Mouse (Mus musculus): ENCODE results near the gene Gm266. TPM values are rescaled to one million over a fixed set of nuclear protein-coding genes. Genes with fewer than 3 reads are reported as not detected.
A peak's percentile ranks its signal among the peaks of the same experiment; 100 is the strongest.
"Not testable (repeated sequence)": the region's sequence is repeated elsewhere in the genome, so short reads cannot be mapped to it uniquely, and the experiment has no call there.

Gene Gm266
- polyA plus RNA-seq, 1 experiment from 2014 or later = 0.49 TPM

DNA sequence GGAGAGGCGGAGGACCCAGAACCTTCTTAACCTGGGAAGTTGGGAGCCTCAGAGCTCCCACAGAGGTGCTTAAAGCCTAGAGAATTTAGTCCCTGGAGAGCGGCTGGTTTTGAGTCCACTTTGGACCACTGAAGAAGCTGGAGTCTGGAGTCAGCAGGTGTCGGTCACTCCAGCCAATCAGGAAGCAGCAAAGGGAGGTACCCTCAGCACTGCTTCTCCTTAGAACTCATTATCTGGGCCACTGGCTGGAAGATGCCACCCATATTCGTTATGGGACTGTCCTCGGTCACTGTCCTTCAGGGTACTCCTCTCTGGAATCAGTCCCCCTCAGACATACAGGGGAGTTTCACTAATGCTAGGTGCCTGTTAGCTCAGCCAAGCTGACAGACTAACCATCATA, 30.3 kb upstream of the Gm266 start:
- Histone ChIP-seq H3K4me1 (ENCODE audit: insufficient read depth) (peaks cover 35% of the 10 kb centered on the region), H3K36me3 (replicated peaks; ENCODE audit: insufficient read depth, low read length) (no peaks in the 10 kb centered on the region), H3K4me2 (ENCODE audit: low read depth, low read length) (peak overlapping the region; percentile 33), H3K4me3 (ENCODE audit: low read depth, low read length) (no peak overlapping the region), H3K9ac (replicated peaks) (no peak overlapping the region), H3K27me3 (ENCODE audit: insufficient read depth, low read length) (no peaks in the 10 kb centered on the region), H3K27ac (ENCODE audit: low read depth) (peak overlapping the region; percentile 91), H3K9me3 (ENCODE audit: low read length) (0 out of 2 replicates have a peak, but pooled peaks cover 2% of the 10 kb centered on the region)
- DNase-seq (no peak), ATAC-seq (no peak)
- 90% methylated on average over 5 of the region's 5 CpGs for WGBS (ENCODE audit: insufficient replicate concordance)
- TF ChIP-seq CTCF (IDR thresholded peaks at IDR 0.05; ENCODE audit: low read depth) = no peak
- no peak for TF ChIP-seq EP300 (IDR thresholded peaks at IDR 0.05; ENCODE audit: low read depth)

DNA sequence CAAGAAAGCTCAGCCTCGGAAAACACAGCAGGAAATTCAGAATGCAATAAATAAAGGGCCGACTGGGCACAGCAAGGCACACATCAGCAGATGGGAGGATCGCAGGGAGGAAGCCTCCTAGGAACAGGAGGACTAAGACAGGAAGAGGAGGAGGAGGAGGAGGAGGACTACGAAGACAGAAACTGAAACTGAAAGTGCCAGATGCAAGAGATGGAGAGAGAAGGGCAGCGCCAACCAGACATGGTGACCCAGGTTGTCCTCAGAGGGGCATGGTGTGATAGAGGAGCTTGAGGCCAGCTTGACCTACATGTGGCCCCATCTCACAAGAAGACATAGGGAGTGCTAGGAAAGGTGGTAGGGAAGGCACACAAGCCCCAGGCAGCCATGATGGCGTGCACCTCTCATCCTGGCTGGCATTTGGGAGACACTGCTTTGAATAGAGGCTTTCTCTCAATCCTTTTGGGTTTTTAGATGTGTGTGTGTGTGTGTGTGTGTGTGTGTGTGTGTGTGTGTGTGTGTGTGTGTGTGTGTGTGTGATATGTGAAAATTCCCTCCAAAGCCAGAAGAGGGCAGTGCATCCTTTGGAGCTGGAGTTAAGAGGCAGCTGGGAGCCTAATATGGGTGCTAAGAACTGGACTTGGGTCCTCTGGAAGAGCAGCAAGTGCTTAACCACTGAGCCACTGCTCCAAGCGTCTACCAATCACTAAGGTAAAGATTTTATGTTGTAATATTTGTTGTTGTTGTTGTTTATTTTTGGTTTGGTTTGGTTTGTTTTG, 29.4 kb upstream of the Gm266 start:
- peaks cover 35% of the 10 kb centered on the region for H3K4me1 ChIP-seq (ENCODE audit: insufficient read depth)
- peak overlapping the region; percentile 9; the same call in 1 of the 2 replicates for H3K27ac ChIP-seq (ENCODE audit: low read depth)

DNA sequence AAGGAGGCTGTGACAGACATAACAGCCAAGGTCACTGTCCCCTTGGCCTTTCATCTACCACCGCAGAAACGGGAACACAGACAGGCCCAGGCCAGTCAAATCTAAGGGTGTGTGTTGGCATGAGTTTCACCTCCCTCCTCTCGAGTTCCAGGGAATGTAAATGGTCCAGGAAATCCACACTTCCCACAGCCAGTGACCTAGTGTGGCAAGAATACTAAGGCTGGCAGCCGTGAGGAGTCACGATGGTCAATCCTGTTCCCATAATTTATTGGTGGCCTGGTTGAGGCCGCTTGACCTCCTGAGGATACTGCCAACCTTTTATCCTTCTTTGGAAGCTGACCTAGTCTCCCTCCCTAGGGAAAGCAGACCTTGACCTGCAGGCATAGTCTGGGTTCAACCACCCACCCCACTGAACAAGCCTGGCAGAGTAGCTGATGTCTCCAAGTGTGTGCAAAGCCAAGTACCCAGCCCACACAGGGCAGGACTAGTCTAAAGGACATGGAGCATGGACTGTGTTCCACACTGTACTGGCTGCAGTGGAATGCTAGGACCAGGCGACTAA, 28.7 kb upstream of the Gm266 start:
- DNase-seq = no peak
- Histone ChIP-seq H3K4me3 (ENCODE audit: low read depth, low read length) (peak overlapping the region; percentile 33), H3K27me3 (ENCODE audit: insufficient read depth, low read length) (no peaks in the 10 kb centered on the region), H3K4me2 (ENCODE audit: low read depth, low read length) (peak overlapping the region; percentile 63), H3K27ac (ENCODE audit: low read depth) (peak overlapping the region; percentile 9; the same call in 1 of the 2 replicates), H3K36me3 (replicated peaks; ENCODE audit: insufficient read depth, low read length) (no peaks in the 10 kb centered on the region), H3K9me3 (ENCODE audit: low read length) (0 out of 2 replicates have a peak, but pooled peaks cover 2% of the 10 kb centered on the region), H3K4me1 (ENCODE audit: insufficient read depth) (peaks cover 28% of the 10 kb centered on the region), H3K9ac (replicated peaks) (peak overlapping the region; percentile 48; the same call in 1 of the 2 replicates)
- WGBS (ENCODE audit: insufficient replicate concordance) = 64% methylated on average over 7 of the region's 7 CpGs
- TF ChIP-seq CTCF (IDR thresholded peaks at IDR 0.05; ENCODE audit: low read depth) = no peak
- TF ChIP-seq EP300 (IDR thresholded peaks at IDR 0.05; ENCODE audit: low read depth) = no peak
- ATAC-seq = no peak

More for the DNA sequence above, 29.4 kb upstream of the Gm266 start:
- Histone ChIP-seq H3K36me3 (replicated peaks; ENCODE audit: insufficient read depth, low read length) (no peaks in the 10 kb centered on the region), H3K4me3 (ENCODE audit: low read depth, low read length) (peak overlapping the region; percentile 33), H3K4me2 (ENCODE audit: low read depth, low read length) (peak overlapping the region; percentile 63), H3K9ac (replicated peaks) (peak overlapping the region; percentile 48; the same call in 1 of the 2 replicates), H3K27me3 (ENCODE audit: insufficient read depth, low read length) (no peaks in the 10 kb centered on the region), H3K9me3 (ENCODE audit: low read length) (0 out of 2 replicates have a peak, but pooled peaks cover 2% of the 10 kb centered on the region)
- 58% methylated on average over 7 of the region's 7 CpGs for WGBS (ENCODE audit: insufficient replicate concordance)
- no peak for DNase-seq
- no peak for TF ChIP-seq EP300 (IDR thresholded peaks at IDR 0.05; ENCODE audit: low read depth)
- peak; percentile 43 for TF ChIP-seq CTCF (IDR thresholded peaks at IDR 0.05; ENCODE audit: low read depth)
- ATAC-seq = no peak

DNA sequence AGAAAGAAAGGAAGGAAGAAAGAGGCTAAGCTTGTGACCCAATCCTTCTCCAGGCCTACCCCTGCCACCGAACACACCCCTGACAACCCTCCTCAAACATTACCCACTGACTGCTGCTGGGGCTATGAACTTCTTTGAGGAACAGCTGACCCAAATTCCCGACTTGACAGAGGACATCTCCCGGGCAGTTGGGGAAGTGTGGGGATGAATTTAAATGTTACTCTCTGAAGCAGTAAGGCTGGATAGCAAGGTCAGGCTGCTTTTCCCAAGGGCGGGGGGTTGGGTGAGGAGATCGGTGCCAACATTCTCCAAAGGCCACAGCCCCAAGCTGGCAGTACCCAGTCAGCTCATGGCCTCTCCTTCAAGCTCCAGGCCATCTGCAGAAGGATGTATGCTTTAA, 28.1 kb upstream of the Gm266 start:
- TF ChIP-seq CTCF (IDR thresholded peaks at IDR 0.05; ENCODE audit: low read depth) (no peak), EP300 (IDR thresholded peaks at IDR 0.05; ENCODE audit: low read depth) (no peak)
- no peak overlapping the region for H3K27ac ChIP-seq (ENCODE audit: low read depth)
- H3K4me3 ChIP-seq (ENCODE audit: low read depth, low read length) = no peak overlapping the region
- no peaks in the 10 kb centered on the region for H3K27me3 ChIP-seq (ENCODE audit: insufficient read depth, low read length)
- DNase-seq (no peak), ATAC-seq (no peak)
- 0 out of 2 replicates have a peak, but pooled peaks cover 2% of the 10 kb centered on the region for H3K9me3 ChIP-seq (ENCODE audit: low read length)
- H3K9ac ChIP-seq (replicated peaks) = no peak overlapping the region; the same call in 1 of the 2 replicates
- 76% methylated on average over 5 of the region's 5 CpGs for WGBS (ENCODE audit: insufficient replicate concordance)
- H3K4me1 ChIP-seq (ENCODE audit: insufficient read depth) = peaks cover 23% of the 10 kb centered on the region
- H3K36me3 ChIP-seq (replicated peaks; ENCODE audit: insufficient read depth, low read length) = no peaks in the 10 kb centered on the region
- no peak overlapping the region for H3K4me2 ChIP-seq (ENCODE audit: low read depth, low read length)

DNA sequence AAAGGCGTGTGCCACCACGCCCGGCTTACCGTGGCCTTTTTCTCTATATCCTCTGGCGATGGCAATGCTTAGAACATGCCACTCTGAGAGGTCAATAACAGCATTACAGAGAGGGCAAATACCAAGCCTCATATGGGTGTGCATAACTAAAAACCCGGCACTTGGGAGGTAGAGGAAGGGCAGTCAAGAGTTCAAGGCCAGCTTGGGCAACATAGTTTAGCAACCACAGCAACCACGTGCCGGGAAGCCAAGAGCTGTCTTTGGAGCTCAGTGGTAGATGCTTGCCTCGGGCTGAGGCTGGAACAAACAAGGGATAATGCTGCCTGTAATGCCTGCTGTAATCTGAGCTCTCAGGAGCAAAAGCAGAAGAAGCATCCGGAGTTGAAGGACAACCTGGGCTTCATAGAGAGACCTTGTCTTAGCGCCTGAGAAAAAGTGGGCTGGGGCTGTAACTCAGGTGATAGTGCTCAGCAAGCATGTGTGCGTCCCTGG, 27.0 kb upstream of the Gm266 start:
- no peaks in the 10 kb centered on the region for H3K27me3 ChIP-seq (ENCODE audit: insufficient read depth, low read length)
- H3K36me3 ChIP-seq (replicated peaks; ENCODE audit: insufficient read depth, low read length) = no peaks in the 10 kb centered on the region
- no peak for ATAC-seq
- H3K9me3 ChIP-seq (ENCODE audit: low read length) = 0 out of 2 replicates have a peak, but pooled peaks cover 2% of the 10 kb centered on the region
- no peak overlapping the region for H3K27ac ChIP-seq (ENCODE audit: low read depth)
- peaks cover 16% of the 10 kb centered on the region; the same call in 1 of the 2 replicates for H3K4me1 ChIP-seq (ENCODE audit: insufficient read depth)
- TF ChIP-seq EP300 (IDR thresholded peaks at IDR 0.05; ENCODE audit: low read depth) = no peak
- WGBS (ENCODE audit: insufficient replicate concordance) = 77% methylated on average over 12 of the region's 12 CpGs
- no peak overlapping the region for H3K4me2 ChIP-seq (ENCODE audit: low read depth, low read length)
- DNase-seq = no peak
- H3K9ac ChIP-seq (replicated peaks) = no peak overlapping the region
- no peak overlapping the region for H3K4me3 ChIP-seq (ENCODE audit: low read depth, low read length)

DNA sequence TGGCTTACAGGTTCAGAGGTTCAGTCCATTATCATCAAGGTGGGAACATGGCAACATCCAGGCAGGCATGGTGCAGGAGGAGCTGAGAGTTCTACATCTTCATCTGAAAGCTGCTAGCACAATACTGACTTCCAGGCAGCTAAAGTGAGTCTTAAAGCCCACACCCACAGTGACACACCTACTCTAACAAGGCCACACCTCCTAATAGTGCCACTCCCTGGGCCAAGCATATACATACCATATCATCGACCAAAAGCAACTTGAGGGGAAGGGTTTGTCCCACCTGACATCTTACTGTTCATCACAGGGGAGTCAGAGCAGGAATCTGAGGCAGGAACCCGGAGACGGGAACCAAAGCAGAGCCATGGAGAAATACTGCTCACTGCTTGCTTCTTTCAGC, 22.8 kb upstream of the Gm266 start:
- H3K4me2 ChIP-seq (ENCODE audit: low read depth, low read length) = peak overlapping the region; percentile 42
- H3K9ac ChIP-seq (replicated peaks); H3K27me3 ChIP-seq (ENCODE audit: insufficient read depth, low read length); DNase-seq; H3K4me3 ChIP-seq (ENCODE audit: low read depth, low read length); H3K4me1 ChIP-seq (ENCODE audit: insufficient read depth); H3K36me3 ChIP-seq (replicated peaks; ENCODE audit: insufficient read depth, low read length); H3K27ac ChIP-seq (ENCODE audit: low read depth); H3K9me3 ChIP-seq (ENCODE audit: low read length): not testable (repeated sequence)
- peak; percentile 81 for ATAC-seq
- 74% methylated on average over 3 of the region's 3 CpGs for WGBS (ENCODE audit: insufficient replicate concordance)

Measured in liver, postnatal 0 days (tissue).